Mouse (Mus musculus) embryonic facial prominence, embryonic 13.5 days (tissue): ENCODE measurements around the gene D430042O09Rik. TPM values are rescaled to one million over a fixed set of nuclear protein-coding genes. Genes with fewer than 3 reads are reported as not detected.

ENCODE experiments used
- ATAC-seq: fragments of 200-750 bp; cut with Nextera tagmentation; 2 replicates; pipeline ENCODE4 v1.8.0; 2017; ENCODE audit warnings: low read depth; ENCODE audit not compliant: insufficient number of reproducible peaks, insufficient read depth, low FRiP score, low TSS enrichment
- H3K27ac ChIP-seq: fragments of 300-500 bp; sonication (generic); 2 replicates; pipeline ENCODE4 v1.5.1; 2015; ENCODE audit warnings: moderate library complexity, mild to moderate bottlenecking, inconsistent platforms
- H3K27me3 ChIP-seq: fragments of 300-500 bp; sonication (generic); 2 replicates; pipeline ENCODE4 v1.6.1; 2015; ENCODE audit warnings: mild to moderate bottlenecking, inconsistent platforms
- H3K36me3 ChIP-seq: fragments of 300-500 bp; sonication (generic); 2 replicates; pipeline ENCODE4 v1.6.1; 2015; ENCODE audit warnings: mild to moderate bottlenecking, inconsistent platforms
- H3K4me1 ChIP-seq: fragments of 300-500 bp; sonication (generic); 2 replicates; pipeline ENCODE4 v1.6.1; 2015; ENCODE audit warnings: inconsistent platforms
- H3K4me2 ChIP-seq: fragments of 300-500 bp; sonication (generic); 2 replicates; pipeline ENCODE4 v1.6.1; 2015; ENCODE audit warnings: moderate library complexity, mild to moderate bottlenecking, inconsistent platforms
- H3K4me3 ChIP-seq: fragments of 300-500 bp; sonication (generic); 2 replicates; pipeline ENCODE4 v1.5.1; 2015; ENCODE audit warnings: mild to moderate bottlenecking, inconsistent platforms
- H3K9ac ChIP-seq: fragments of 300-500 bp; sonication (generic); 2 replicates; pipeline ENCODE4 v1.6.1; 2015; ENCODE audit warnings: mild to moderate bottlenecking, inconsistent platforms
- H3K9me3 ChIP-seq: fragments of 300-500 bp; sonication (generic); 2 replicates; pipeline ENCODE4 v1.6.1; 2016; ENCODE audit warnings: inconsistent platforms
- WGBS: fragments of 180-500 bp; shearing (Covaris S2); methylation state at CpG from one replicate; pipeline ENCODE4 v1.1.7; 2015; ENCODE audit warnings: mixed read lengths; 5-methylcytosine and 5-hydroxymethylcytosine counted together
- polyA plus RNA-seq: library from polyadenylated mRNA; unstranded; fragments of >200 nt; fragmentation: Nextera tagmentation; extraction: Ambion mirVana; gene quantifications from 2 replicates; pipeline ENCODE4 v1.2.1, GENCODE M21; 2015

The D430042O09Rik gene
- polyA plus RNA-seq, 1 experiment from 2014 or later: 9.8 TPM

DNA sequence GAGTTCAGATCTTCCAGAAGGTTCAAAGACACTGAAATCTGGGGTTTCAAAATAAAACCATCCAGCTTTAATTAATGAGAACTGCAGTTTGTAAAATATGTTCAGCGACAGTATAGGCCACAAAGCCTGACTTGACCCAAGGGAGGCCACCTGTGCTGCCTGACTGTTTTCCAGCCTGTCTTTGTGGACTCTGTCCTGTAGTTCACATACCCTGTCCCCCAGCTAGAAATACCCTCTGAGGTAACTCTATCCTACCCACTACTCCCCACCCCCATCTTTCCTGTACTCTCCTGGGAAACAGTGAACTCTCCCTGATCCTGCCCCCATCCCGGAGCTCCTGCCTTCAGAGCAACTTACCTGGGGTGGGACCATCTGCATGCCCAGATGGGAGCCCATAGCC is 175.5 kb downstream of the D430042O09Rik start:
- WGBS: 42% methylated on average over 2 of the region's 2 CpGs

DNA sequence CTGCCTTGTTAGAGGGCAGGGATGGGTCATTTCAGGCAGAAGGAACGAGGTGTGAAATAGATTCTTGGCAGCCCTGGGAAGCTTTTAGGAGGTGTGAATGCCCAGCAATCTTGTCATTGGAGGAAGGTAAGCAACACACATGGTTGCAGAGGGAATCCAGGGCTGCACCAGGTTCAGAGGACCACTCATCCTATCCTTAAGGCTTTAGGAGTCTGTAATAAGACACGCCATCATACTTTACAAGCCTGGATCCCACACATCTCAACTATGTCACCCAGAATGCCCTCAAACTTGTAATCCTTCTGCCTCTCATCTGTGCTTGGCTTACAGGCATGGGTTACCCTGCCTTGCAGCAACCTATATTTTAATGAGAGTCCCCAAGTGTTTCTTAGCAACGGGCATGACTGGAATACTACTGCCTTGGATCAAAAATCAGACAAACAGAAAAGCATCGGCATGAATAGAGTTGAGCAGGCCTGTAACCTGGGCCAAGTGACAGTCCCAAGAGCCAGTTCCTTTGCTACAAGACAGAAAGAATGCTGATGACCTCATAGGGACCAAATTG is 178.5 kb downstream of the D430042O09Rik start:
- H3K4me3 ChIP-seq: no peak overlapping the region
- H3K36me3 ChIP-seq: no peaks in the 10 kb centered on the region
- no peak for ATAC-seq
- H3K27ac ChIP-seq: no peak overlapping the region
- no peak overlapping the region for H3K9ac ChIP-seq
- peaks cover 21% of the 10 kb centered on the region for H3K4me1 ChIP-seq
- H3K9me3 ChIP-seq: no peaks in the 10 kb centered on the region
- H3K27me3 ChIP-seq: no peaks in the 10 kb centered on the region
- 74% methylated on average over 4 of the region's 4 CpGs for WGBS
- H3K4me2 ChIP-seq: no peak overlapping the region

More for the DNA sequence above, 175.5 kb downstream of the D430042O09Rik start:
- H3K27ac ChIP-seq: no peak overlapping the region
- H3K4me1 ChIP-seq: peaks cover 21% of the 10 kb centered on the region
- H3K27me3 ChIP-seq: no peaks in the 10 kb centered on the region
- H3K9me3 ChIP-seq: no peaks in the 10 kb centered on the region
- H3K4me3 ChIP-seq: no peak overlapping the region
- no peak for ATAC-seq
- H3K4me2 ChIP-seq: no peak overlapping the region
- H3K9ac ChIP-seq: no peak overlapping the region
- H3K36me3 ChIP-seq: no peaks in the 10 kb centered on the region

DNA sequence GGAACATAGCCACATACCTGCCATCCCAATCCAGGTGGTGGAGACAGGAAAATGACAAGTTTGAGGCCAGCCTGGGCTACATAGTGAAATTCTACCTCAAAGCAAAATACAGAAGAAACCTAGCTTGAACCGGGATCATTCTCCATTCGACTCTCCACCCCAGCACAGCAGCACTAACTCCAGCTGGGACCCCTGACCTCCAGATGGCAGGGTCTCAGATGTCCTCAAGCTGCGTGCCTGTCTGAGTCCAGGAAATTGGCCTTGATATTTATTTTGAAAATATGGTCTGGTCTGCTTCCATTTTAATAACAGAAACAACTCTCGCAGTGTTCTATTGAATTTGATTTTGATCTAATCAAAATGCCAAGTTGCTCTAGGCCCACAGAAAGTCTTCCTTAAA is 179.4 kb downstream of the D430042O09Rik start:
- 28% methylated on average over 4 of the region's 4 CpGs for WGBS
- no peaks in the 10 kb centered on the region for H3K27me3 ChIP-seq
- no peaks in the 10 kb centered on the region for H3K36me3 ChIP-seq
- no peak overlapping the region for H3K9ac ChIP-seq
- no peaks in the 10 kb centered on the region for H3K9me3 ChIP-seq
- H3K4me2 ChIP-seq: no peak overlapping the region
- no peak overlapping the region for H3K27ac ChIP-seq
- H3K4me3 ChIP-seq: no peak overlapping the region
- ATAC-seq: no peak
- H3K4me1 ChIP-seq: peaks cover 17% of the 10 kb centered on the region

DNA sequence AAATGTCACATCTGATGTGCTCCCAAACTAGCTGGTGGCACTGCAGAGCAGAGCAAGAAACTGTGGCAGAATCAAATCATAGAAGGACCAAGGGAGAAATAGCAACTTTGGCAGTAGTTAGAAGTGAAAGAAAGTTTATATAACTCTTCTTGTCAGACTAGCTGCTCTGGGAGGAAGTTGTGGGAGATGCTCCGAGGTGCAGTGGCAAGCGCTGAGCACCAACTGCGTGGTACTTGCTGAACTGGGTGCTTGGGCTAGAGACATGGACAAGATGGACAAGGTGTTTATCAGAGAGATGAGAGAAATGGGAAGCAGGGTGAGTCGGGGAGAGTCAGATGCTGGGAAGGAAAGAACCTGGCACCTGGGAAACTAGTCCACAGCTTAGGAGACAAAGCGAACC is 180.1 kb downstream of the D430042O09Rik start:
- Histone ChIP-seq H3K4me2 (no peak overlapping the region), H3K9ac (no peak overlapping the region), H3K9me3 (no peaks in the 10 kb centered on the region), H3K36me3 (no peaks in the 10 kb centered on the region), H3K27ac (no peak overlapping the region), H3K27me3 (no peaks in the 10 kb centered on the region), H3K4me1 (peaks cover 12% of the 10 kb centered on the region), H3K4me3 (no peak overlapping the region)
- 92% methylated on average over 5 of the region's 5 CpGs for WGBS
- ATAC-seq: no peak

DNA sequence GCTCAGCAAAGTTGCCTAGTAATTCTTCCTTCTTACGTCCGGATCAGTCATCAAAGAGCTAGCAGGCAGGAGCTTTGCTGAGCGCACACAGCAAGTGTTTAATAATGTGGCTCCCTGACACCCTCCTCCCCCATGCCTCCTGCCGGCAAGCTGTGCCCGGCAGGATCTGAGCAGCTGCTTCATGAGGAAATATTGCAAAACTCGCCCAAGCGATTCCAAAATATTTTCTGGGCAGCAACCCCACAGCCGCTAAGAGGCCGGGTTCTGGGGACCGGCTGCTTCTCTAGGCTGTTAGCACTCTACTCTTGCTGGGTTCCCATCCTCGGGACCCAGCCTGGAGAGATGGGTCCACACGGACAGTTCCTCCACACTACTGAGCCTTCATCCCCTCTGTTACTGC is 180.7 kb downstream of the D430042O09Rik start:
- ATAC-seq: no peak
- Histone ChIP-seq H3K4me1 (0 out of 2 replicates have a peak, but pooled peaks cover 6% of the 10 kb centered on the region), H3K9ac (no peak overlapping the region), H3K36me3 (no peaks in the 10 kb centered on the region), H3K4me3 (no peak overlapping the region), H3K27me3 (no peaks in the 10 kb centered on the region), H3K27ac (no peak overlapping the region), H3K9me3 (no peaks in the 10 kb centered on the region), H3K4me2 (no peak overlapping the region)
- 61% methylated on average over 12 of the region's 12 CpGs for WGBS

DNA sequence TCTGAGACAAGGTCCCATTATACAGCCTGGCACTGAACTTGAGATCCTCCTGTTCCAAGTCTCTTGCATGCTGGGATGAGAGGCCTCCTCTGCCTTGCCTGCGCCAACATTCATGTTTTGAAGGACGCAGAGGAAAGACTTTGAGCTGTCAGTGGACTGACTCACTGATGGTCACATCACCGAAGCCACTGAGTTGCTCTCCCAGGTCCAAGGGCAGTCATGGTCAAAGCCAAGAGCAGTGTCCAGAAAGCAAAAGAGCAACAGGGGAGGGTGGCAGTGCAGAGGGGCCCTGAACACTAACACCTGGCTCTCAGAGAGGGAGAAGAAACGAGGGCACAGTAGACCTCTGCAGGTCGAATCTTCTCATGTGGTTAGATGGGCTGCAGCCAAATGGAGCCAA is 185.9 kb downstream of the D430042O09Rik start:
- Histone ChIP-seq H3K9me3 (no peaks in the 10 kb centered on the region), H3K4me3 (no peak overlapping the region), H3K9ac (no peak overlapping the region), H3K36me3 (no peaks in the 10 kb centered on the region), H3K4me1 (no peaks in the 10 kb centered on the region), H3K27me3 (no peaks in the 10 kb centered on the region), H3K27ac (no peak overlapping the region), H3K4me2 (no peak overlapping the region)
- no peak for ATAC-seq
- WGBS: 90% methylated on average over 5 of the region's 5 CpGs

DNA sequence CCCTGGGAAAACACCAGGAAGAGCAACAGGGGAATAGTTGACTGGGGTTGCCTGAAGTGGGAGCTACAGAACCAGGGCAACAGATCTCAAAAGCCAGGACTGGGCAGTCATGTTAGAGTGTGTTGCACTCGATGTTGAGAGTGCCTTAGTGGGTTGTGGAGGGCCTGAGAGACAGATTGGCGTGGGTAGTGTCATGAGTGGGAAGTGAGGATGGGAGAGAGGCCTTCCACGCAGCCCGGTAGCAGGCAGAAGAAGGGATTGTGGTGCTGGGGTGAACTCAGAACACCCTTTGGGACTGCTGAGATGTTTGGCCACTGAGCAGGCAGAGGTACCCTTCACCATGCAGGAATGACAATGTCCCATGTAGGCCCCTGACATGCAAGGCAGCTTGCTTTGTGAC is 189.4 kb downstream of the D430042O09Rik start:
- H3K4me1 ChIP-seq: 0 out of 2 replicates have a peak, but pooled peaks cover 6% of the 10 kb centered on the region
- H3K36me3 ChIP-seq: no peaks in the 10 kb centered on the region
- ATAC-seq: no peak
- H3K4me3 ChIP-seq: no peak overlapping the region
- no peak overlapping the region for H3K27ac ChIP-seq
- H3K9ac ChIP-seq: no peak overlapping the region
- H3K27me3 ChIP-seq: no peaks in the 10 kb centered on the region
- 83% methylated on average over 4 of the region's 4 CpGs for WGBS
- no peaks in the 10 kb centered on the region for H3K9me3 ChIP-seq
- H3K4me2 ChIP-seq: no peak overlapping the region

DNA sequence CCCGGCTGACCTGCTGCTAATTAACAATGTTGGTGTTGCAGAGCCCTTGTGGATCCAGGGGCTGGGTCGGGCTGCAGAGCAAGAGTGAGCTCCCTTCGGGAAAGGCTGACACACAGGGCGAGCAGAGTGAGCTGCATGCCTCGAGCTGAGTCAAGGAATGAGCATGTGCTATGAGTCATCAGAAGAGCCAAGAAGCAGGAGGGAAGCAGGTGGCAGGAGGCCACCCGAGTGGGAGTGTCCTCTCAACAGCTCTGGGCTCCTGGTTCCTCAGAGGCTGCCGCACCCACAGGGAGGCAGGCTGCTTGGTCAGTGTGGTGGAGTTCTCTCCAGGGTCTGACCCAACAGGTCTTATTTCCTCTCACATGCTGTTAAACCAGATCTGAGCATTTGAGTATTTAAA is 191.3 kb downstream of the D430042O09Rik start:
- Histone ChIP-seq H3K9me3 (no peaks in the 10 kb centered on the region), H3K4me1 (0 out of 2 replicates have a peak, but pooled peaks cover 6% of the 10 kb centered on the region), H3K27ac (no peak overlapping the region), H3K36me3 (no peaks in the 10 kb centered on the region), H3K9ac (no peak overlapping the region), H3K27me3 (no peaks in the 10 kb centered on the region), H3K4me2 (no peak overlapping the region), H3K4me3 (no peak overlapping the region)
- 45% methylated on average over 7 of the region's 7 CpGs for WGBS
- no peak for ATAC-seq

DNA sequence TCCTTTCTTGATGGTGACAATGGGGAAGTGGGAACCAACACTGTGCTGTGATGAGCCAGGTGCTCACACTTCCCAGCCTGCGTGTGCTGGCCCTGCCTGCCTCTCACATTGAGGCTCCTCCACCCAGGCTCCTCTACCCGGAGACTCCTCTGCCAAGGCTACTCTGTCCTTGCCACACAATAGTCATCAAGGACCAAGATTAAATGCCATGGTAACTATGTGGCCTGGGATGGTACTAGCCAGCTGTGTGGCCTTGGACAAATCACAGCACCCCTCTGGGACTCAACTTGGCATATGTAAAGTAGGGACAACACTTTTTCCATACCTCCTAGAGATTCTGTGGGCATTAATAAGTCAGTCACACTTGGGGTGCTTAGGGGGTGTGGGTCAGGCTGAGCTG is 192.2 kb downstream of the D430042O09Rik start:
- no peak overlapping the region for H3K27ac ChIP-seq
- H3K27me3 ChIP-seq: no peaks in the 10 kb centered on the region
- H3K4me2 ChIP-seq: no peak overlapping the region
- H3K9me3 ChIP-seq: no peaks in the 10 kb centered on the region
- 0 out of 2 replicates have a peak, but pooled peaks cover 6% of the 10 kb centered on the region for H3K4me1 ChIP-seq
- WGBS: 77% methylated on average over 2 of the region's 2 CpGs
- no peak overlapping the region for H3K9ac ChIP-seq
- H3K36me3 ChIP-seq: no peaks in the 10 kb centered on the region
- no peak overlapping the region for H3K4me3 ChIP-seq
- ATAC-seq: no peak

DNA sequence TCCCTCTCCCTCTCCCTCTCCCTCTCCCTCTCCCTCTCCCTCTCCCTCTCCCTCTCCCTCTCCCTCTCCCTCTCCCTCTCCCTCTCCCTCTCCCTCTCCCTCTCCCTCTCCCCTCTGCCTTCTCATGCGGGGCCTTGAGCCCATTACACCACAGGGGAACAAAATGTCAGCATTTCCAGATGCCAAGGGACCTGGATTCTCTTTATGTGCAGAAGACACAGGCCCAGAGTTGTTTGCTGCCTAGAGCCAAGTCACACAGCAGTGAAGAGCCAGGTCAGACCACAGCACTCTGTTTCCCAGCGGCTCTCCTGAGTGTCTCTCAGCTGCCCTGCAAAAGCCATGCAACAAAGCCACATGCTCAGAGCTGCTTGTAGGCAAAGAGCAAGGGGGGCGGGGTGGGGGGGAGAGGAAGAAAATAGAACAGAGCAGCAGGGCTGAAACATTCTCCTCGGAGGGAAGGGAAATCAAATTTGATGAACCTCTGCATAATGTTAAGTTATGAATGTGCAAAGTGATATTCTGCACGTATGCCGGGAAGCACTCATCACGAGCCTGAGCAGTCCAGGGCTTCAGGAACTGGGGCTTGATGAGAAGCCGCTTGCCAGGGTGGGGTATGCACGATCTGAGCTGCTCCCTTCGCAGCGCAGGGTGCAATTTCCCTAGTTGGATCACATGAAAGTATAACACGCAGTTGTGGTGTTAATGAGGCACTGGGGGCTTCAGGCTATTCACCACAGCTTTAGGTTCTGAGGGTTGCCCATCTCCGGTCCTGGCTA is 192.9 kb downstream of the D430042O09Rik start:
- no peaks in the 10 kb centered on the region for H3K27me3 ChIP-seq
- no peak overlapping the region for H3K4me3 ChIP-seq
- no peak overlapping the region for H3K9ac ChIP-seq
- no peaks in the 10 kb centered on the region for H3K9me3 ChIP-seq
- no peak overlapping the region for H3K27ac ChIP-seq
- 52% methylated on average over 13 of the region's 13 CpGs for WGBS
- ATAC-seq: no peak
- no peaks in the 10 kb centered on the region for H3K36me3 ChIP-seq
- 0 out of 2 replicates have a peak, but pooled peaks cover 6% of the 10 kb centered on the region for H3K4me1 ChIP-seq
- no peak overlapping the region for H3K4me2 ChIP-seq

DNA sequence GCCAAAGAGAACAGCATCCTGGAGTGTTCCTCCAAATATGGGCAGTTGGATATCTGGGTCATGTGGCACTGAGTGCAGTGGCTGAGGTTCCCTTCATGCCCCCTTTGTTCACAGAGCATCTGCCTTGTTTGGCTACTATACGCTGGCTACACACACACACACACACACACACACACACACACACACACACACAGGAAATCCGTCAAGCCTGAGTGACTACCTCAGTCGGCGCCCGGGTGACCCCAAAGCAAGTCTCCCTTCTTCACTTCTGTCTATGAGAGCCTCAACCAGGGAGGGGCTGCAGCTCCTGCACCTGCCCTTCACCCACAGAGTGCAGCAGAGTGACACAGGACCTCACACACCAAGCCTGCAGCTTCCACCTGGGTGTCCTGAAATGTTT is 213.1 kb downstream of the D430042O09Rik start:
- no peak overlapping the region for H3K27ac ChIP-seq
- peaks cover 3% of the 10 kb centered on the region; the same call in 1 of the 2 replicates for H3K9me3 ChIP-seq
- H3K27me3 ChIP-seq: no peaks in the 10 kb centered on the region
- no peak overlapping the region for H3K4me3 ChIP-seq
- no peaks in the 10 kb centered on the region for H3K36me3 ChIP-seq
- H3K9ac ChIP-seq: no peak overlapping the region
- no peak for ATAC-seq
- no peak overlapping the region for H3K4me2 ChIP-seq
- no peaks in the 10 kb centered on the region for H3K4me1 ChIP-seq
- WGBS: 64% methylated on average over 5 of the region's 5 CpGs

DNA sequence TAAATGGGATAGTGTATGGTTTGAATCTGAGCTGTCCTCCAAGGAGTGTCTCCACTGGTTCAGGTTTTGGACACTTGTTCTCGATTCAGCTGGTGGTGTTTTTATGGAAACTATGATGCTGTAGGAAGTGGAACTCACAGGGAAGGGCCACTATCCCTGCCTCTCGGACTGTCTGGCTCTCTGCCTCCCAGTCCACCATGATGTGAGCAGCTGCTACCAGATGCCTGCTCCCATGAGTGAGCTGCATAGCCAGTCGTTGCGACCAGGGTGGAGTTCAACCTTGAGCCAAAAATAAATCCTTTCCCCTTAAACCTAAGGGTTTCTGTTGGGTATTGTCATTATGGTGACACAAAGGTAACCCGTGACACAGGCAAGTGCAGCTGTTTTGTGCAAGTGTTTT is 216.4 kb downstream of the D430042O09Rik start:
- no peak overlapping the region for H3K4me2 ChIP-seq
- H3K9me3 ChIP-seq: no peaks in the 10 kb centered on the region
- no peak for ATAC-seq
- 86% methylated on average over 5 of the region's 5 CpGs for WGBS
- no peak overlapping the region for H3K4me3 ChIP-seq
- H3K4me1 ChIP-seq: no peaks in the 10 kb centered on the region
- no peaks in the 10 kb centered on the region for H3K27me3 ChIP-seq
- no peaks in the 10 kb centered on the region for H3K36me3 ChIP-seq
- H3K27ac ChIP-seq: no peak overlapping the region
- no peak overlapping the region for H3K9ac ChIP-seq
